Mouse (Mus musculus) heart, embryonic 12.5 days (tissue): ENCODE results near the gene Stat5a. TPM values are rescaled to one million over a fixed set of nuclear protein-coding genes. Genes with fewer than 3 reads are reported as not detected.

Experiments
- ATAC-seq: fragments of 200-750 bp; cut with Nextera tagmentation; 2 replicates; pipeline ENCODE4 v1.8.0; 2017; ENCODE audit warnings: moderate TSS enrichment, moderate library complexity; ENCODE audit not compliant: insufficient number of reproducible peaks, low FRiP score
- H3K27ac ChIP-seq: fragments of 300-500 bp; sonication (generic); 2 replicates; pipeline ENCODE4 v1.5.1; 2016; ENCODE audit warnings: mild to moderate bottlenecking, moderate library complexity; ENCODE audit not compliant: poor library complexity, severe bottlenecking
- H3K27me3 ChIP-seq: fragments of 300-500 bp; sonication (generic); replicated peaks from 2 replicates; pipeline ENCODE4 v1.6.1; 2016; ENCODE audit warnings: mild to moderate bottlenecking, moderate library complexity
- H3K36me3 ChIP-seq: fragments of 300-500 bp; sonication (generic); 2 replicates; pipeline ENCODE4 v1.6.1; 2016; ENCODE audit warnings: mild to moderate bottlenecking, moderate library complexity
- H3K4me1 ChIP-seq: fragments of 300-500 bp; sonication (generic); replicated peaks from 2 replicates; pipeline ENCODE4 v1.6.1; 2016; ENCODE audit warnings: mild to moderate bottlenecking
- H3K4me2 ChIP-seq: fragments of 300-500 bp; sonication (generic); 2 replicates; pipeline ENCODE4 v1.6.1; 2016; ENCODE audit warnings: mild to moderate bottlenecking, moderate library complexity
- H3K4me3 ChIP-seq: fragments of 300-500 bp; sonication (generic); 2 replicates; pipeline ENCODE4 v1.5.1; 2016; ENCODE audit warnings: mild to moderate bottlenecking
- H3K9ac ChIP-seq: fragments of 300-500 bp; sonication (generic); 2 replicates; pipeline ENCODE4 v1.6.1; 2016; ENCODE audit warnings: mild to moderate bottlenecking, moderate library complexity
- H3K9me3 ChIP-seq: fragments of 300-500 bp; sonication (generic); replicated peaks from 2 replicates; pipeline ENCODE4 v1.6.1; 2016; ENCODE audit warnings: mild to moderate bottlenecking, moderate library complexity
- WGBS: fragments of 180-500 bp; shearing (Covaris S2); methylation state at CpG from one replicate; pipeline ENCODE4 v1.1.7; 2016; 5-methylcytosine and 5-hydroxymethylcytosine counted together
- polyA plus RNA-seq: library from polyadenylated mRNA; unstranded; fragments of >200 nt; fragmentation: Nextera tagmentation; extraction: Ambion mirVana; gene quantifications from 2 replicates; pipeline ENCODE4 v1.2.1, GENCODE M21; 2016

Stat5a gene
- polyA plus RNA-seq, 1 experiment from 2014 or later, result 6.6 TPM

GRCm38 (mm10) chr11:100836923-100837702 lies 22.0 kb upstream of the Stat5a start:
- Histone ChIP-seq H3K27ac (no peak overlapping the region), H3K4me2 (no peak overlapping the region), H3K4me3 (no peak overlapping the region), H3K9me3 (peaks cover 4% of the 10 kb centered on the region), H3K4me1 (peaks cover 22% of the 10 kb centered on the region), H3K36me3 (no peaks in the 10 kb centered on the region; the same call in 1 of the 2 replicates), H3K27me3 (no peaks in the 10 kb centered on the region), H3K9ac (no peak overlapping the region)
- WGBS, result 82% methylated on average over 9 of the region's 9 CpGs
- no peak for ATAC-seq

GRCm38 (mm10) chr11:100838894-100839293 lies 20.3 kb upstream of the Stat5a start:
- no peaks in the 10 kb centered on the region for H3K27me3 ChIP-seq
- H3K36me3 ChIP-seq, result peaks cover 3% of the 10 kb centered on the region
- H3K9me3 ChIP-seq, result peaks cover 4% of the 10 kb centered on the region
- no peak overlapping the region for H3K27ac ChIP-seq
- WGBS, result 88% methylated on average over 9 of the region's 9 CpGs
- ATAC-seq, result no peak
- H3K4me2 ChIP-seq, result no peak overlapping the region
- H3K4me1 ChIP-seq, result peaks cover 16% of the 10 kb centered on the region; the same call in 1 of the 2 replicates
- no peak overlapping the region for H3K9ac ChIP-seq
- H3K4me3 ChIP-seq, result no peak overlapping the region

DNA sequence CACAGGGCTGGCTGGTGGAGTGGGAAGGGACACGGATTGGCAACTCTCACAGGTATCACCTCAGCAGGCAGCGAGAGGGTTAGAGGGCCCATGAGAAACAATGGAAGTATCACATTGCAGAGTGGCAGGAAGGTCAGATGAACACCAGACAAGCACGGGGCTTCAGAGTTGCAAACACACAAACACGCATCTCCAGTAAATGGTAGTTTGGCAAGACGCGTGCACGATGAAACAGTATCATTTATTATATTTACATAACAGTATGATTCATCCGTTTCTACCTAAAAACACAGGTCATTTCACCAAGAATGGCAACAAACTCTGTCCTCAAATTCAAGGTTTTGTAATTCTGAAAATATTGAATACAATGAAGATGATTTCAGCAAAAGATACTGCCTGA lies 19.6 kb upstream of the Stat5a start:
- Histone ChIP-seq H3K36me3 (peaks cover 3% of the 10 kb centered on the region), H3K4me2 (no peak overlapping the region), H3K4me1 (peaks cover 16% of the 10 kb centered on the region; the same call in 1 of the 2 replicates), H3K27ac (peak overlapping the region; percentile 47; the same call in 1 of the 2 replicates), H3K9ac (0 out of 2 replicates have a peak overlapping the region, but pooled peaks have one; percentile 56), H3K27me3 (no peaks in the 10 kb centered on the region), H3K4me3 (no peak overlapping the region), H3K9me3 (peaks cover 4% of the 10 kb centered on the region)
- ATAC-seq, result no peak; the same call in 1 of the 2 replicates
- WGBS, result 65% methylated on average over 8 of the region's 8 CpGs

- Histone ChIP-seq H3K9ac (no peak overlapping the region), H3K4me2 (no peak overlapping the region), H3K4me3 (no peak overlapping the region), H3K9me3 (peaks cover 4% of the 10 kb centered on the region), H3K4me1 (peaks cover 20% of the 10 kb centered on the region), H3K36me3 (peaks cover 3% of the 10 kb centered on the region), H3K27ac (peak overlapping the region; percentile 2; the same call in 1 of the 2 replicates), H3K27me3 (no peaks in the 10 kb centered on the region)
- WGBS, result 68% methylated on average over 12 of the region's 12 CpGs
- no peak for ATAC-seq
These were observed 18.3 kb upstream of the Stat5a start for GRCm38 (mm10) chr11:100840866-100841265.

GRCm38 (mm10) chr11:100842025-100842424 lies 17.1 kb upstream of the Stat5a start:
- peaks cover 3% of the 10 kb centered on the region for H3K36me3 ChIP-seq
- WGBS, result 88% methylated on average over 7 of the region's 7 CpGs
- no peaks in the 10 kb centered on the region for H3K27me3 ChIP-seq

DNA sequence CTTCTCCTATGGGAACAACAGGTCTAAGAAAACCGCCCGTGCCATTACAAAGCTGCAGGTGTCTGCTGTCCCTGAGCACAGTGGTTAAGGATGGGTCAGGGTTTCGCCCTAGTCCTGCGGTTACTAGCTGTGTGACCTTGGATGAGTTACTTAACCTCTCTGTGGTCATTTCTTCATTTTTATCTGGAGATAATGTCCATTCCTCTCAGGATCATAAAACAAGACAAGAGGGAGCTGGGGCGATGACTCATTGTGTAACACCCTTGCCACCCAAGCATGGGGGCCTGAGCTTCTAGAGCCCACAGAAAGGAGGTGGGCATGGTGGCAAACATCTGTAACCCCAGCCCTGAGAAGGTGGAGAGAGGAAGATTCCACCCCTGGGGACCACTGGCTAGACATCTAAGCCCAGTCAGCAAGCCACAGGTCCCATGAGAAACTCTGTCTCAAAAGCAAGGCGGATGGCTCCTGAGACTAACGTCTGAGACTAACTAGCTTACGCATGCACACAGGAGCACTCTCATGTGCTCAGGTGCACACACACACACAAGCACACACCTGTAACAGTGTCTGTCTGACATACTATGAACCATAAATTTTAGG lies 16.0 kb upstream of the Stat5a start:
- 95% methylated on average over 8 of the region's 8 CpGs for WGBS
- no peak overlapping the region for H3K4me2 ChIP-seq
- H3K9ac ChIP-seq, result no peak overlapping the region
- H3K27me3 ChIP-seq, result no peaks in the 10 kb centered on the region
- H3K9me3 ChIP-seq, result no peaks in the 10 kb centered on the region
- H3K36me3 ChIP-seq, result peaks cover 3% of the 10 kb centered on the region
- peaks cover 27% of the 10 kb centered on the region for H3K4me1 ChIP-seq
- H3K4me3 ChIP-seq, result no peak overlapping the region
- no peak overlapping the region for H3K27ac ChIP-seq
- no peak for ATAC-seq

More at GRCm38 (mm10) chr11:100842025-100842424, 17.1 kb upstream of the Stat5a start:
- Histone ChIP-seq H3K27ac (no peak overlapping the region), H3K9me3 (peaks cover 4% of the 10 kb centered on the region), H3K4me3 (no peak overlapping the region), H3K4me2 (no peak overlapping the region), H3K4me1 (peaks cover 21% of the 10 kb centered on the region), H3K9ac (no peak overlapping the region)
- no peak for ATAC-seq

DNA sequence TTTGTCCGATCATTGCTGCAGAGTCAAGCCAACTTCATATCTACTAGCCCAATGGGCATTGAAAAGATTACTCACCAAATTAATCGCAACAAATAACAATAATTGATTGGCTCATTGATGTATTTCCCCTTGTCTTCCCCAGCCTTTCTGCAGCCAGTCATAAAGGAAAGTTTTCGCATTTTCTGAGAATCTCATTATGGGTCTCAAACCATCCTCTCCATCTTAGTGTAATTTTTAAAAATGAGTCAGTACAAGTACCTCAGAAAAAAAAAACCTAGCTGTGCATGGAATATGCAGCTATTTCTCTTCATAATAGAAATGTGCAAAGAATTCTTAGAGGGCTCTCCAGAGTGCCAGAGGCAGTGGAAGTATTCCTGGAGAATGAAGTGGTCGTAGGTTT lies 15.0 kb upstream of the Stat5a start:
- Histone ChIP-seq H3K27me3 (no peaks in the 10 kb centered on the region), H3K27ac (no peak overlapping the region), H3K9me3 (no peaks in the 10 kb centered on the region), H3K4me2 (no peak overlapping the region), H3K9ac (no peak overlapping the region), H3K4me1 (peaks cover 36% of the 10 kb centered on the region), H3K4me3 (no peak overlapping the region), H3K36me3 (peaks cover 3% of the 10 kb centered on the region)
- 82% methylated on average over 4 of the region's 4 CpGs for WGBS
- ATAC-seq, result no peak

DNA sequence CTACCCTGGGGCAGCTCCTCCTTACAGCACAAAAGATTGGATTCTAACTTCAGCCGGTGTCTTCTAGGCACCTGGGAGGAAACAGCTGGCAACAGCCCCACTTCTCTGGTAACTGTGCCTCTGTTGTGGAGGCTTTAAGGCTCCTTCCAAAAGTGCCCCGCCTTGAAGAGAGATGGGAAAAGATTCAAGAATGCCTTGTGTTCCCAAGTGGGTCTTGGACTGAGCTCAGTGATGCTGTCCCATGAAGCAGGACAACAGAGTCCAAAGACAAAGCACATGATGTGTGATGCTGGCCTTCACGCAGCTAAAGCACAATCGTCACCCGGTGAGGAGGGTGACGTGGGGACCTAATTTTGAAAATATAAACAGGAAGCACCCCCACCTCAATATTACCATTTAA lies 13.4 kb upstream of the Stat5a start:
- peaks cover 33% of the 10 kb centered on the region for H3K4me1 ChIP-seq
- no peaks in the 10 kb centered on the region for H3K9me3 ChIP-seq
- no peak for ATAC-seq
- H3K27ac ChIP-seq, result no peak overlapping the region
- H3K36me3 ChIP-seq, result peaks cover 3% of the 10 kb centered on the region
- H3K9ac ChIP-seq, result no peak overlapping the region
- WGBS, result 85% methylated on average over 6 of the region's 6 CpGs
- H3K4me2 ChIP-seq, result no peak overlapping the region
- no peaks in the 10 kb centered on the region for H3K27me3 ChIP-seq
- no peak overlapping the region for H3K4me3 ChIP-seq

DNA sequence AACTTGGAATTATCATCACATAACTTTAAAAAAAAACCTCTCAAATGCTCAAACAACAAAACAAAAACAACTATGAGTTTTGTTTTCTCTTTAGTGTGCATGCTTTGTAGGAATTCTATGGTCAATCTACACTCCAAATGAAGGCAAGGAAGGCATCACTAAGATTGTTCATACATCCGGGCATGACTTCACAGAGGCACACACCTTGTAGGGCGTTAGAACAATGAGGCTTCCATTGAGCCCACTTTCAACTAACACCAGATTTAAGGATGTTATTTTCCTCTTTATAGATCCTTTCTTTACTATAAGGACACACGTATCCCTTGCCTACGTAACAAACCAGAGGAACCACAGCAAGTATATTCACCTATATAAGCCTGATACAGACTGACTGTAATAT lies 11.6 kb upstream of the Stat5a start:
- Histone ChIP-seq H3K27me3 (0 out of 2 replicates have a peak, but pooled peaks cover 2% of the 10 kb centered on the region), H3K27ac (no peak overlapping the region), H3K9ac (no peak overlapping the region), H3K9me3 (no peaks in the 10 kb centered on the region), H3K4me2 (no peak overlapping the region), H3K4me1 (peaks cover 36% of the 10 kb centered on the region), H3K4me3 (no peak overlapping the region), H3K36me3 (no peaks in the 10 kb centered on the region)
- no peak for ATAC-seq
- WGBS, result 91% methylated on average over 4 of the region's 4 CpGs

GRCm38 (mm10) chr11:100848080-100848479 lies 11.1 kb upstream of the Stat5a start:
- Histone ChIP-seq H3K4me2 (peak overlapping the region; percentile 77), H3K4me3 (peak overlapping the region; percentile 98; the same call in 1 of the 2 replicates), H3K36me3 (no peaks in the 10 kb centered on the region), H3K9ac (no peak overlapping the region), H3K9me3 (no peaks in the 10 kb centered on the region), H3K4me1 (peaks cover 34% of the 10 kb centered on the region), H3K27me3 (peaks cover 7% of the 10 kb centered on the region; the same call in 1 of the 2 replicates), H3K27ac (no peak overlapping the region)
- 53% methylated on average over 4 of the region's 4 CpGs for WGBS
- no peak for ATAC-seq

GRCm38 (mm10) chr11:100848789-100849379 lies 10.3 kb upstream of the Stat5a start:
- Histone ChIP-seq H3K36me3 (no peaks in the 10 kb centered on the region), H3K27ac (0 out of 2 replicates have a peak overlapping the region, but pooled peaks have one; percentile 91), H3K9ac (peak overlapping the region; percentile 100), H3K4me3 (peak overlapping the region; percentile 98), H3K4me1 (peaks cover 31% of the 10 kb centered on the region), H3K4me2 (peak overlapping the region; percentile 77), H3K9me3 (no peaks in the 10 kb centered on the region), H3K27me3 (peaks cover 13% of the 10 kb centered on the region; the same call in 1 of the 2 replicates)
- WGBS, result 51% methylated on average over 6 of the region's 6 CpGs
- no peak for ATAC-seq
